Mouse (Mus musculus): Measurements from ENCODE around the gene Agbl1.

The Agbl1 gene

DNA sequence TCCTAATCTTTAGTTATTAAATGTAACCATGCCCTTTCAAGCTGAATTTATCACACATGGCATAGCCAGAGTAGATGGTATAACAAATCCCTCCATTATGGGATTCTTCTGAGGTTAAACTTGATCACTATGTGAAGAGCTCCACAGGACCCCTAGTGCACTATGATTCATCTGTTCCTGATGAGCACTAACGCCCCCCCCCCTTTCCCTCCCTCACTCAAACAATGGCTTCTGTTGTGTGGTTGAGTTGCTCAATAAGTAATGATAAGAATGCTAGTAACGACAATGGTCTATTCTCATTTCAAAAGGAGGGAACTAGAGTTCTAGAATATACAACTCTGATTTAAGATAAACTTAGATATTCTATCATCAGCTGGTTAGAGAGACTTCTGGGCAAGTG lies 560.4 kb downstream of the Agbl1 start:
- in situ Hi-C loops (cut with MboI; ENCODE audit: low pct_unique_long_range_greater_than_20kb in 1 of 2, low sequenced_read_pairs in 2 of 2, unreplicated experiment in 1 of 2): no loop called here

DNA sequence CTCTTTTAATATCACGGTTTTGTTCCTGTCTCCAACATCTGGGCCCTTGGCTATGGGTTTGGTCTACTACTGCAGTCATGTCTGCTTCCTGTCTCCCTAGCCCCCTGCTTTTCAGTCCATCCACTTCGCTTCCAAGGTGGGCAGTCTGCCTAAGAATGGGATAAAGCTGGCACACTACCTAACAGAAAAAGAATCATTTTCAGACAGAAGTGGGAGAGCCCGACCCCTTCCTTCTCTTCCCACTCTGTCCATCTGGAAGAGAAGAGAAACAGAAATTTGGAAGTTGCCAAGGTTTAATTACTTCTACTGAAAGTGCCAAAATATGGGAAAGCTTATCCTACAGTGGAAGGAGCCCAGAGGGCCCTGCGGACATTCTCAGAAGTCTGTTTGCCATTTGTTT lies 561.6 kb downstream of the Agbl1 start:
- in situ Hi-C loops (cut with MboI; ENCODE audit: low pct_unique_long_range_greater_than_20kb in 1 of 2, low sequenced_read_pairs in 2 of 2, unreplicated experiment in 1 of 2): no loop called here

DNA sequence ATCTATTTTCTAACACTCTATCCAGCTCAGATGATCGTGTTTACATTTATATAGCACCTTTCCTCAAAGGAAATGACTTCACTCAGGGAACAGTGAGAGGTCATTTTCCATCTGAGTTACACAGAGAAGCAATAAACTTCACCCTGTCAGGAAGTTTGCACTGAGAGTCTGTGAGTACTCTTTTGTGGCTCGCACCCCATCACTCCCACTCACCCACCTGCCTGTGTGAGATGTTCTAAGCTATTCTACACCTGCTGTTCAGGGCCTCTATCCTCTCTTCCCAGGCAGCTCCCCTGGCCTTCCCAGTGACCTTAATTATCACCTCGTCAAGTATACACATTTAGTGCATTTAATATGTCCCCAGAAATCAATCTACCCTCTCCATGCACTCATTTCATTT lies 580.3 kb downstream of the Agbl1 start:
- in situ Hi-C loops (cut with MboI; ENCODE audit: low pct_unique_long_range_greater_than_20kb in 1 of 2, low sequenced_read_pairs in 2 of 2, unreplicated experiment in 1 of 2): no loop called here

DNA sequence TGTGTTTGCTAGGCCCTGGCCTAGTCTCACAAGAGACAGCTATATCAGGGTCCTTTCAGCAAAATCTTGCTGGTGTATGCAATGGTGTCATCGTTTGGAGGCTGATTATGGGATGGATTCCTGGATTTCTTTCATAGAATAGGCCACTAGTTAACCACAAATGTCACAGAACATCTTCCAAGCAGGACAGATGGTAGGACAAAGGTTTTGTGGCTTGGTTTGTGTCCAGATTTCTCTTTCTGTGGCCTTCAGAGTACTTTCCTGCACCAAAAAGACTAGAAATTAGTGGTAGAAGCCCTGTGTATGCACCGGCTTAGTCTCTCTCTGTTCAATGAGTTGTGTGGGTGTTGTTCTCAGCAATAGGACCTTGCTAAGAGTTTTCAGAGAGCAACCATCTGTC lies 590.9 kb downstream of the Agbl1 start:
- in situ Hi-C loops (cut with MboI; ENCODE audit: low pct_unique_long_range_greater_than_20kb in 1 of 2, low sequenced_read_pairs in 2 of 2, unreplicated experiment in 1 of 2): no loop called here

DNA sequence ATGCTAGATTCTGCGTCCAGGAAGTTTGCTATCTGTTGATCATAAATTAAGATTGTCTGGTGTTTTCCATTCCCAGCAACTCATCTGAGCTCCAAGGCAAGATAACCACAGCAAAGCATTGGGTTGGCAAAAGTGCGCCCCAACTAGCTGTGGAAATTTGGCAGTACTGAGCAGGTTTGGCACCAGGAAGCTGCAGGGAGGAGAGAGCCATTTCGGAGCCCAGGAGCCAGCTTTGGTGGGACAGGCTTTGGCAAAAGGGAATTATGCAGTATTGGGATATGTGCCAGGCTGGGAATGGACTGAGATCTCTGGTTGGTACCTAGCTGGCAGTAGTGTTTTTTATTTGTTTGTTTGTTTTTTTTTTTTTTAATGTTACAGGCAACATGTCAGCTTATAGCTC lies 612.5 kb downstream of the Agbl1 start:
- in situ Hi-C loops (cut with MboI; ENCODE audit: low pct_unique_long_range_greater_than_20kb in 1 of 2, low sequenced_read_pairs in 2 of 2, unreplicated experiment in 1 of 2): no loop called here

DNA sequence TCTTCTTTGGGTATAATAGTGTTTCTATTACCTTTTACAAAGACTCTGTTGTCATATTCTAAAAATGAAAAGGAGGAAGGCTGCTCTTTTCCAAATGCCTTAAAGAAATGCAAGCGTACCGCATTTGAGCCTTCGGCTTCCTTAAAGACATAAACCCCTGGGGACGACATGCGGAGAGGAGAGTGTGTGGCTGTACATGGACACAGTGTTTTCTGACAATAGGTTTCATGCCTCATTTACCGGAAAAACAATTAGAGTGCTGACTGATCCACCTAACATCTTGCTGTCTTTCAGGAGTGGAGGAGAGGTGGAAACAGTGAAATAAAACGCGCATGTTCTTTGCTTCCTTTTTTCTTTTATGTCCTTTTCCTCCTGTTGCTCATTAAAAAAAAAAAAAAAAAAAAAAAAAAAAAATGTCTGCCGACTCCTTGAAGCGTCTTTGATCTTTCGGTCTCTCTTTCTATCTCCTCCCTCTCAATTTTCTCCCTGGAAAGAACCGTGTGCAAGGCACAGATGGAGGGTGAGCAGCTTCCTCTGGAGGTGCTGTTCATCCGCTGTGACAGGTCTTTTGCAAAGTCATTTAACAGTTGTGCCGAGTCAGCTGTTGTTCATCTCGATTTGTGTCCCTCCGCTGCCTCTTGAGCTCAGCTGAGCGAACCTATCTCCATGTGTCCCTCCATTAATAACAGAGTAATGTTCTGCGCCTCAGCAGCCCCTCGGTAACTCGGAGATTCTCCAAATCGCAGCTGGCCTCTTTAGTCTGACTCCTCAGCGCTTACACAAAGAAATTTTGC lies 659.9 kb downstream of the Agbl1 start:
- in situ Hi-C loops (cut with MboI; ENCODE audit: low pct_unique_long_range_greater_than_20kb in 1 of 2, low sequenced_read_pairs in 2 of 2, unreplicated experiment in 1 of 2): no loop called here

DNA sequence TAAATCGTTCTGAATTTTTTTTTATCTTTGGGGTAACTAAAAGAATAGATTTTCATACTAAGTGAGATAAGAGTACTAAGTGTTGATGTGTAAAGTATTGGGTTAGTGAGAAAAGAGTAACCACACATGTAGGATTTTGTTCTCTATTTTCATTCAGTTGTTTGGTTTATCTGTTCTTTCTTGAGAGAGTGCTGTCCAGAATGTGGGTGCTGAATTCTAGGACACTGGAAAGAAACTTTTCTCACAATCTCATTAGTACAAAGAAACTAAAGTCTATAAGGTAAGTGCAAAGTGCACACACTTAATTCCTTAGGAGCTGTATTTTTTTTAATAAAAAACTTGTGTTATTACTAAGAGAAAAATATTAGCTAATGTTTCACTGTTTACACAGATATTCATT lies 674.4 kb downstream of the Agbl1 start:
- in situ Hi-C loops (cut with MboI; ENCODE audit: low pct_unique_long_range_greater_than_20kb in 1 of 2, low sequenced_read_pairs in 2 of 2, unreplicated experiment in 1 of 2): no loop called here

DNA sequence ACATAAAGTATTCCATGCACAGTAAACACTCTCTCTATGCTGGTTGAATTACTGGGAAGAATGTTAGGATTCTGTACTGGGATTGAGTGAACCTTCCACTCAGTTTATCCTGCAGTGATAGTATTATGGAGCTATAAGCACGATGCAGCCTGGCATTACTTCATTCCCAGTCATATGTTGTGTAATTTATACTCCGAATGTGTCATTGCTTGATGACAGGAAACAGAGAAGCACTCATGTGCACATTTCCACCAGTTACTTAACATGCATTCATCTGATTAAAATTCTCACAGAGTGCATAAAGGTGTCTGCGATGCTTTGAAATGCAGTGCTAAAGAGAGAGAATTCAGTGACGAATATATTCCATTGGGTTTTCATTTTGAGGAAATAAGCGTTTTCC lies 682.0 kb downstream of the Agbl1 start:
- in situ Hi-C loops (cut with MboI; ENCODE audit: low pct_unique_long_range_greater_than_20kb in 1 of 2, low sequenced_read_pairs in 2 of 2, unreplicated experiment in 1 of 2): no loop called here

DNA sequence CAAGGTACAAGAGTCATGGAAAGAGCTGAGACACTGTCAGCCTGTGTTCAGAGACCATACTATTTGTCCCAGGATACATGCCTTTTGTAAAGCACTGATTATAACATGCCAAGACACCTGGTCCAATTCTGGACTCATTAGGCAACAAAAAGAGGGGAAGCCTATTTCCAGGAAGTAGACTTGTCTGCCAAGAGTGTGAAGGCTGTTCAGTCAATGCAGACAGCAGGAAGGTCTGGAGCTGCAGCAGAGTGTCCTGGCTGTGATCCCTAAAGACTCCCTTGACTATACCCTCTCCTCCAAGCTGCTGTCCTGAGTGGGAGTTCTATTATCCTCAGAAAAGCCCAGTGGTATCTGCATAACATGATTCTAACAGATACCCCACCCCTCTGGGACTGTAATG lies 689.2 kb downstream of the Agbl1 start:
- in situ Hi-C loops (cut with MboI; ENCODE audit: low pct_unique_long_range_greater_than_20kb in 1 of 2, low sequenced_read_pairs in 2 of 2, unreplicated experiment in 1 of 2): no loop called here

DNA sequence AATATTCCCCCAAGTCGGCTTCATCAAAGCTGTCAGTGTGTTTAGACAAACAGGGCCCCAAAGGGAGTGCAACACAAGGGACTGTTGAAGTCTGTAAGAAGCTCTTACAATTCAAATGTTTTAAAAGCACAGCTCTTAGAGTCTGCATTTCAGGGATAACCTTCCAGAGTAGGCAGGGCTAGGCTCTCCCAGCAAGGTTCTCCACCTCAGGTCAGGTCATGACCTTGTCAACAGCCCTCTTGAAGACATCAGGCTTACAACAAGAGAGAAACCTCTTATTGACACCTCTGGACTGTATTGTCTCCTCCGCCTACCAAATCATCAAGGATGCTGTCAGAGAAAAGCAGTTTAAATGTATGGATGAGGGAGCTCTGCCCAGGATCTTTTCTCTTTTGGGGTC lies 692.0 kb downstream of the Agbl1 start:
- in situ Hi-C loops (cut with MboI; ENCODE audit: low pct_unique_long_range_greater_than_20kb in 1 of 2, low sequenced_read_pairs in 2 of 2, unreplicated experiment in 1 of 2): no loop called here

DNA sequence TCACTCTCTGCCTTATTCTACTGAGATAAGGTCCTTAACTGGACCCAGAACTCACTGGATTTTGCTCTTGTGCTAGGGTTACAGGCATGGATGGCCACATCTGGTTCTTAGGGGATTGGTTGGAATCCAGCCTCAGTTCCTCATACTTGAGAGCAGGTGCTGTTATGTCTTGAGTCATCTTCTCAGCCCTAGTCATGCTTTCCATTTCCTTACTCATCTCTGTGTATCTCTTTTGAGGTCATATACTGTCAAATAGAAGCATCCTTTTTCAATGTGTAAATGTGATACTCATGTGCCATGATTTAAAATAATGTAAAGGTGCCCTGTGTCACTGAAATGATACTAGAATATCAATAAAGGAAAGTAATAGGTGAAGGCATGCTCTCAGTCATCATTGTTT lies 705.5 kb downstream of the Agbl1 start:
- in situ Hi-C loops (cut with MboI; ENCODE audit: low pct_unique_long_range_greater_than_20kb in 1 of 2, low sequenced_read_pairs in 2 of 2, unreplicated experiment in 1 of 2): loop anchor here in 1 of 2 experiments (25.0 kb wide), 2 partner anchors 548 to 998 kb away; no protein-coding TSS in a partner anchor

DNA sequence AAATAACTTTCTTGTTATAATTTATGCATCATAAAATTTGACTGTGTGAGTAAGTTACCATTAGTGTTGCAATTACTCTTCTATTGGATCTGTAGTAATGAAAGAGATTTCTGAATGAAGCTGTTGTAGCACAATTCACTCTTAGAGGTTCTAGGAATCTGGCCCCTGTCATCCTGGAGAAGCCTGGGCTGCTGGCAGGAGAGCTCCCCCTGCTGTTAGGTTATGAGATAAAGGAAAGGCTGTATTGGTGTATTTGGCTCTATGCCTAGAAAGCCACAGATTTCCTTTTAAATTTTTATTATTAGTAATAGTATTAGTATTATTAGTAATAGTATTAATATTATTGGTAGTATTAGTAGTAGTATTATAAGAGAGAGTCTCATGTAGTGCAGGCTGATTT lies 711.8 kb downstream of the Agbl1 start:
- in situ Hi-C loops (cut with MboI; ENCODE audit: low pct_unique_long_range_greater_than_20kb in 1 of 2, low sequenced_read_pairs in 2 of 2, unreplicated experiment in 1 of 2): loop anchor here in 1 of 2 experiments (25.0 kb wide), 2 partner anchors 554 to 1004 kb away; no protein-coding TSS in a partner anchor

DNA sequence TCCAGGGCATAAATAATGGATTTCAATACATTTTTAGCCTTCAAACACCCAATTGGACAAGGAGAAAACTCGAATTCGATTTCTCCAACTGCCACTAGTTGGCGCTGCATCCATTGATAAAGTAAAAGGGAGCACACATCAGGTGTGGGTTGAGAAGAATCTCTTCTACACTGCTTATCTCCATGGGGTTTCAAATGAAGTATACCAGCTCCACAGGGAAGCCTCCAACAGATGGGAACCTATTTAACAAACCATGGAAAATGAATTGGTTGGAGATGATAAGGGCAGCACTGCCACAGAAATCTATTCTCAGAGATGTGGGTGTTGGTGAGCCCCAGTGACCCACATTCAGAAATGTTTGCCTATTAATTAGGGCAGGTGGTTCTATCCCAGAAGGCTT lies 741.6 kb downstream of the Agbl1 start:
- in situ Hi-C loops (cut with MboI; ENCODE audit: low pct_unique_long_range_greater_than_20kb in 1 of 2, low sequenced_read_pairs in 2 of 2, unreplicated experiment in 1 of 2): no loop called here

DNA sequence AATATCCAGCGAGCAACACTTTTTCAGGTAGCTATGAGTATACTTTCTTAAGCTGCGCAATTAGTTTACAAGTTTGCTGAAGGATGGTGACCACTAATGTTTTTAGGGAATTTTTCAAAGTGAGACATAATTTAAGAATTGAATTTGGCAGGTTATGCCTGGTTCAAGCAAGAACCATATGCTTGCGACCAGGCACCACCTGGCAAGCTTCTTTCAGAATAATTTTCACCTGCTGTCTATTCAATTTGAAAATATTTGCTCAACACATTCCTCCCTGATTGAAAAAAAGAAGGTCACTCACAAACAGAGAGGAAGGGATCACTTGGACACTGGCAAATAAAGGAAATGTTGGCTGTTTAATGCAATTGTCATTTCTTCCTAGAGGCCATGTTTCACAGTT lies 779.9 kb downstream of the Agbl1 start:
- in situ Hi-C loops (cut with MboI; ENCODE audit: low pct_unique_long_range_greater_than_20kb in 1 of 2, low sequenced_read_pairs in 2 of 2, unreplicated experiment in 1 of 2): no loop called here

DNA sequence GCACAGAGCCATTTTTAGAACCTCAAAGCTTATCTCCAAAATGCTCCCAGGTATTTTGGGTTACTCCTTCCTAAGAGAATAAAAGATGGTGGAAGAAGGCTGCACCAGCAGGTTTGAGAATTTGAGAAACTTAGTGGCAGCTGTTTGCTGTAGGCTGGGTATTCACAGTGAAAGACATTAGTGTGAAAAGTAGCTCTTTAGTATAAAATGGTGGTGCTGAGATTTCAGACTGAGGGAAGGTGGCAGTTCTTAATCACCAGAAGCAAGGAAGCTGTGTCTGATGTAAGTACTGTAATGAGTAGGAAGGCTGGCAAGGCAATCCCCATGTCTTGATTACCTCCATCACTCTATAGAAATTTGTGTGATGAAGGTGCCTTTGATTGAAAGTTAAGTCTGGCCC lies 799.3 kb downstream of the Agbl1 start:
- in situ Hi-C loops (cut with MboI; ENCODE audit: low pct_unique_long_range_greater_than_20kb in 1 of 2, low sequenced_read_pairs in 2 of 2, unreplicated experiment in 1 of 2): no loop called here

DNA sequence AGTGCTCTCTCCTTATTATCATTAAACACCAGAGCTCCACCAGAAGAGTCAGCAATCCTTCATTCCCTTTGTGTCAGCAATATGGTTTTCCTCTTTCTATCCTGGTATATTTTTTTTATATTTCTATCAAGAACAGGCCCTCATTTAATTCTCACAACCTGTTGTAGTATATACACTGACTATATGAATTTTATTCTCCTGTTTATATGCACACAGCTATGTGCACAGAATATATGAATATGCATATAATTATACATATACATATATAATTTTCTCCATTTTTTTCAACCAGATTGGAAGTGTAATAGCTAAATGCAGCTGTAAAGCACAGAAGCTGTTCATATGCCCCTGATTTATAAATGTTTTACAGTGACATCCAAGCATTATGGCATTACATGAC lies 846.3 kb downstream of the Agbl1 start:
- in situ Hi-C loops (cut with MboI; ENCODE audit: low pct_unique_long_range_greater_than_20kb in 1 of 2, low sequenced_read_pairs in 2 of 2, unreplicated experiment in 1 of 2): no loop called here

DNA sequence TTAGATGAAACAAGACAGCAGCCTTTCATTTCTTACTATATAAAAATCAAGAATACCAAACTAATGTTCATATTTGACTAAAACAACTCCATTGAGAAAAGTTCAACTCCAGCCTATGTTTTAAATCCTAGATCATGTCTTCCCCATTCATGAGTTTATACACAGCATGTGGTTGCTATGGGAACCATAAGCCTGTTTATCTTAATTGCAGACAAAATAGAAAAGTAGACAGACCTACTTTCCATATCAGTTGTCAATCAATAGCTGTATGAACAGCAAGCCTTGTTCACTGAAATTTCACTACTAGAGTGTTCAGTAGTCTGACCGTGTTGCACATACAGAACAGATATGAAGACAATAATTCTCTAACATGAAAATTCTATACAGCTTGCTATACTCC lies 857.6 kb downstream of the Agbl1 start:
- in situ Hi-C loops (cut with MboI; ENCODE audit: low pct_unique_long_range_greater_than_20kb in 1 of 2, low sequenced_read_pairs in 2 of 2, unreplicated experiment in 1 of 2): no loop called here

DNA sequence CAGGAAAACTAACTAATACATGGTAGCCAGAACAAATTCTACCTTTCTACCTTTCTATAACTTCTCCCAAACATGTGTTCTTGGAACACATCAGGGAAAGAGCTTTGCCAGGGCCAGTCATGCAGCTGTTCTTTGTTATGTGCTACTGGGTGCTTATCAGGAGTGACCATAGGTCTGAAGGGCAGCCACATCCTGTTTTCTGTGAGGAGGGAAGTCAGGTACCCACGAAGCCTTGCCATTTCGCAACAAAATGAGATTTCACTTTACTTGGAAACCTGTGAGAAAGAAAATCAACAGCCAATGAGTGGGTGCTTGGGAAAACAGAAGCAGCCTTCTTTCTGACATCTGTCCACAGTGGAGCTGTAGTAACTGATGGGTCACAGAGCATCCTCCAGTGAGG lies 865.5 kb downstream of the Agbl1 start:
- in situ Hi-C loops (cut with MboI; ENCODE audit: low pct_unique_long_range_greater_than_20kb in 1 of 2, low sequenced_read_pairs in 2 of 2, unreplicated experiment in 1 of 2): no loop called here

DNA sequence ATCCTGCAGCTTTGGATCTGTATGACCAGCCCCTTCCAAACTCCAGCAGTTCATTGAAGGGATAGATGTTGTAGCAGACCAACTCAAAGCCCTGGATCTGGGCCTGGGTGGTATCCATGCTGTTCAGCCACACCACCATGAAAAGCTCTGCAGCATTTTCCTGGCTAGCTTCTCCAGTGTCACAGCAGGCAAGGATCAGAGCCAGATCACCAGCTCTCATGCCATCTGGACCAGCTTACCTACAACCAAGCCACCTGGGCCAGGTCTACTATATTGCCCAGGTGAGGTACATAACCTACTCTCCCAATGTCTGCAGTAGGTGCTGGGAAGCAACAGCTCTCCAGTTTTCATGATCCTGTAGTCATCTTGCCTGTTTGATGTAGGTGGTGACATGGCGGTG lies 884.3 kb downstream of the Agbl1 start:
- in situ Hi-C loops (cut with MboI; ENCODE audit: low pct_unique_long_range_greater_than_20kb in 1 of 2, low sequenced_read_pairs in 2 of 2, unreplicated experiment in 1 of 2): no loop called here

DNA sequence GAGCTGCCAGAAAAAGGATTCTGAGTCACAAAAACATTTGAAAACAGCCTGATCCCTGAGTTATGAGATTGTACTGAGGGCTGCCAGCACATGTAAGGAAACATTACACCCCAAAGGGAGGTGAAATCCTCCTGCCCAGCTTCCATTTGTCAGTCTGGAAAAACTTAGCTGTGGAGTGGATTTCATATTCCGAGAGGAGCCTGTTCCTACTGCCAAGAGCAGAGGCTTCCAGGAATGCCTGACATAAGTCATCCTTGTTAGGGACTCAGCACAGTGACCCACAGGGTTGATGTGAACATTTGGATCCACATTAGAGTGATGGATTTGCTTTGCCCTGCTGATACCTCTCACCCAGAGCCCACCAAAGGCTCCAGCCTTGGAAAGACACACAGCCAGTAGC lies 899.4 kb downstream of the Agbl1 start:
- in situ Hi-C loops (cut with MboI; ENCODE audit: low pct_unique_long_range_greater_than_20kb in 1 of 2, low sequenced_read_pairs in 2 of 2, unreplicated experiment in 1 of 2): no loop called here

DNA sequence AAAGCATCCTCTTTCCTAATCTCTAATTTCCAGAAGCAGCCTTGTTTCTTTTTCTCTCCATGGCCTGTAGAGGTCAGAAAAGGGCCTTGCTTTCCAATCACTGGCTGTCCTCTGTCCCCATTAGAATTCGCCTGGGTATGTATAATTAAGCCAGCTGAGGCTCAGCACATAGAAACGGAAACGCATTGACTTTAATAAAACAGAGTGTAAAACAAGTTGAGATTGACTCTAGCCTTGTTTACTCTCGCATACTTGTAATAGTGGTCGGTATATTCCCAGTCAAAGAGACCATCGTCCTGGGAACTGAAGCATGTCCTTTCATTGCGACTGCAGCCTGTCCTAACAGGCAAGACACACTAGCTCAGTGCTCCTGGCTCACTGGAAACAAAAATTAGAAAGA lies 902.3 kb downstream of the Agbl1 start:
- in situ Hi-C loops (cut with MboI; ENCODE audit: low pct_unique_long_range_greater_than_20kb in 1 of 2, low sequenced_read_pairs in 2 of 2, unreplicated experiment in 1 of 2): no loop called here
